Mouse (Mus musculus): ENCODE measurements around the gene Kidins220. TPM values are rescaled to one million over a fixed set of nuclear protein-coding genes. Genes with fewer than 3 reads are reported as not detected.

Kidins220 gene
- polyA plus RNA-seq, 1 experiment from 2014 or later: 53.8 TPM

- H3K36me3 ChIP-seq (ENCODE audit: control insufficient read depth, insufficient read depth, low read length): no peaks in the 10 kb centered on the region
- 83% methylated on average over 6 of the region's 6 CpGs for WGBS
- H3K4me3 ChIP-seq (ENCODE audit: low read depth, low read length): no peak overlapping the region
- H3K9me3 ChIP-seq (ENCODE audit: control insufficient read depth, low read length): no peaks in the 10 kb centered on the region
- no peak overlapping the region for H3K27ac ChIP-seq (ENCODE audit: low read depth, low read length)
- DNase-seq (ENCODE audit: low spot score, missing footprints) (no peak), ATAC-seq (ENCODE audit: low FRiP score) (no peak)
- H3K4me1 ChIP-seq (ENCODE audit: control insufficient read depth, insufficient read depth, low read length): peaks cover 16% of the 10 kb centered on the region
- no peak overlapping the region for H3K9ac ChIP-seq (ENCODE audit: low read length)
- H3K27me3 ChIP-seq (ENCODE audit: control insufficient read depth, insufficient read depth, low read length): no peaks in the 10 kb centered on the region
- no peak overlapping the region for H3K4me2 ChIP-seq
Observed at GRCm38 (mm10) chr12:25103911-25104310, 129.2 kb downstream of the Kidins220 start.

- no peak for ATAC-seq (ENCODE audit: low FRiP score)
Observed at GRCm38 (mm10) chr12:25104541-25104940, 129.8 kb downstream of the Kidins220 start.

GRCm38 (mm10) chr12:25108865-25109264, 134.1 kb downstream of the Kidins220 start:
- H3K36me3 ChIP-seq (ENCODE audit: control insufficient read depth, insufficient read depth, low read length): no peaks in the 10 kb centered on the region
- no peak overlapping the region for H3K27ac ChIP-seq (ENCODE audit: low read depth, low read length)
- DNase-seq (ENCODE audit: low spot score, missing footprints) (no peak), ATAC-seq (ENCODE audit: low FRiP score) (no peak)
- peaks cover 5% of the 10 kb centered on the region; the same call in 1 of the 2 replicates for H3K9me3 ChIP-seq (ENCODE audit: control insufficient read depth, low read length)
- no peak overlapping the region for H3K9ac ChIP-seq (ENCODE audit: low read length)
- no peaks in the 10 kb centered on the region for H3K27me3 ChIP-seq (ENCODE audit: control insufficient read depth, insufficient read depth, low read length)
- no peak overlapping the region for H3K4me2 ChIP-seq
- H3K4me3 ChIP-seq (ENCODE audit: low read depth, low read length): no peak overlapping the region
- WGBS: 78% methylated on average over 2 of the region's 2 CpGs
- H3K4me1 ChIP-seq (ENCODE audit: control insufficient read depth, insufficient read depth, low read length): no peaks in the 10 kb centered on the region

More at GRCm38 (mm10) chr12:25104541-25104940, 129.8 kb downstream of the Kidins220 start:
- Histone ChIP-seq H3K9me3 (ENCODE audit: control insufficient read depth, low read length) (no peaks in the 10 kb centered on the region), H3K27ac (ENCODE audit: low read depth, low read length) (no peak overlapping the region), H3K27me3 (ENCODE audit: control insufficient read depth, insufficient read depth, low read length) (no peaks in the 10 kb centered on the region), H3K36me3 (ENCODE audit: control insufficient read depth, insufficient read depth, low read length) (no peaks in the 10 kb centered on the region), H3K4me2 (no peak overlapping the region), H3K9ac (ENCODE audit: low read length) (no peak overlapping the region), H3K4me3 (ENCODE audit: low read depth, low read length) (no peak overlapping the region), H3K4me1 (ENCODE audit: control insufficient read depth, insufficient read depth, low read length) (peaks cover 13% of the 10 kb centered on the region)
- no peak for DNase-seq (ENCODE audit: low spot score, missing footprints)

GRCm38 (mm10) chr12:25109971-25110681, 135.4 kb downstream of the Kidins220 start:
- H3K4me2 ChIP-seq: no peak overlapping the region
- H3K4me1 ChIP-seq (ENCODE audit: control insufficient read depth, insufficient read depth, low read length): no peaks in the 10 kb centered on the region
- 77% methylated on average over 7 of the region's 7 CpGs for WGBS
- H3K27me3 ChIP-seq (ENCODE audit: control insufficient read depth, insufficient read depth, low read length): no peaks in the 10 kb centered on the region
- H3K9me3 ChIP-seq (ENCODE audit: control insufficient read depth, low read length): peaks cover 5% of the 10 kb centered on the region; the same call in 1 of the 2 replicates
- H3K9ac ChIP-seq (ENCODE audit: low read length): no peak overlapping the region
- ATAC-seq (ENCODE audit: low FRiP score): no peak
- no peak for DNase-seq (ENCODE audit: low spot score, missing footprints)
- no peaks in the 10 kb centered on the region for H3K36me3 ChIP-seq (ENCODE audit: control insufficient read depth, insufficient read depth, low read length)
- no peak overlapping the region for H3K27ac ChIP-seq (ENCODE audit: low read depth, low read length)
- no peak overlapping the region for H3K4me3 ChIP-seq (ENCODE audit: low read depth, low read length)

GRCm38 (mm10) chr12:25110682-25111078, 136.0 kb downstream of the Kidins220 start:
- DNase-seq (ENCODE audit: low spot score, missing footprints) (no peak), ATAC-seq (ENCODE audit: low FRiP score) (no peak)
- H3K4me2 ChIP-seq: no peak overlapping the region
- H3K9me3 ChIP-seq (ENCODE audit: control insufficient read depth, low read length): peaks cover 5% of the 10 kb centered on the region; the same call in 1 of the 2 replicates
- H3K36me3 ChIP-seq (ENCODE audit: control insufficient read depth, insufficient read depth, low read length): no peaks in the 10 kb centered on the region
- no peak overlapping the region for H3K27ac ChIP-seq (ENCODE audit: low read depth, low read length)
- 84% methylated on average over 7 of the region's 7 CpGs for WGBS
- no peak overlapping the region for H3K9ac ChIP-seq (ENCODE audit: low read length)
- H3K4me1 ChIP-seq (ENCODE audit: control insufficient read depth, insufficient read depth, low read length): no peaks in the 10 kb centered on the region
- H3K27me3 ChIP-seq (ENCODE audit: control insufficient read depth, insufficient read depth, low read length): no peaks in the 10 kb centered on the region
- H3K4me3 ChIP-seq (ENCODE audit: low read depth, low read length): no peak overlapping the region

Other genes with a start within 250 kb of the Kidins220 start
- 58.3 and 66.9 TPM in 2 replicates for gene Mboat2, start 144.0 kb upstream of the Kidins220 start, polyA plus RNA-seq (2014; fragmentation: Nextera tagmentation; extraction: Ambion mirVana)
- 359 and 385 TPM in 2 replicates for gene Id2, start 122.2 kb downstream of the Kidins220 start, polyA plus RNA-seq (2014; fragmentation: Nextera tagmentation; extraction: Ambion mirVana)

Data from midbrain, embryonic 11.5 days (tissue).